ENCODE assay signal across 7 mouse cellular contexts in genomic region chr9:51962975-51963701, GRCm38 (mm10). TPM values are rescaled to one million over a fixed set of nuclear protein-coding genes. Genes with fewer than 3 reads are reported as not detected.
DNase-seq lines count a peak whose midpoint lies in the region; ATAC-seq and TF ChIP-seq lines count a peak whose summit lies in the region.

Gene Fdx1 (minus strand): TSS chr9:51963556.

- peak within 1 kb of the TSS; percentile 90 for H3K4me3 ChIP-seq in intestine, postnatal 0 days (ENCODE audit: low read depth, low read length)
- H3K4me3 ChIP-seq in limb, embryonic 13.5 days, result peak within 1 kb of the TSS; percentile 88
- H3K4me3 ChIP-seq in midbrain, embryonic 15.5 days, result peak within 1 kb of the TSS; percentile 76
- peak within 1 kb of the TSS; percentile 84 for H3K4me3 ChIP-seq in spleen, adult 2 months (ENCODE audit: extremely low read depth, insufficient read depth, insufficient read length)

- H3K4me2 ChIP-seq in intestine, postnatal 0 days (replicated peaks; ENCODE audit: low read depth), result peak within 1 kb of the TSS; percentile 81
- H3K4me2 ChIP-seq in limb, embryonic 13.5 days (replicated peaks), result peak within 1 kb of the TSS; percentile 73
- H3K4me2 ChIP-seq in midbrain, embryonic 15.5 days, result peak within 1 kb of the TSS; percentile 61

- H3K4me1 ChIP-seq in intestine, postnatal 0 days (replicated peaks; ENCODE audit: control insufficient read depth, insufficient read depth, low read length), result 0 out of 2 replicates have a peak, but pooled peaks cover 5% of the 10 kb centered on the region
- H3K4me1 ChIP-seq in limb, embryonic 13.5 days, result peaks cover 27% of the 10 kb centered on the region
- peaks cover 20% of the 10 kb centered on the region for H3K4me1 ChIP-seq in midbrain, embryonic 15.5 days
- peaks cover 2% of the 10 kb centered on the region; the same call in 1 of the 2 replicates for H3K4me1 ChIP-seq in spleen, adult 2 months (ENCODE audit: control insufficient read depth, insufficient read depth, insufficient read length)

- peak within 1 kb of the TSS; percentile 84 for H3K27ac ChIP-seq in intestine, postnatal 0 days (ENCODE audit: low read depth, low read length)
- peak within 1 kb of the TSS; percentile 76 for H3K27ac ChIP-seq in limb, embryonic 13.5 days
- H3K27ac ChIP-seq in midbrain, embryonic 15.5 days, result peak within 1 kb of the TSS; percentile 82
- peak within 1 kb of the TSS; percentile 55 for H3K27ac ChIP-seq in spleen, adult 2 months (ENCODE audit: insufficient read depth, low read length)

- no peaks in the 10 kb centered on the region for H3K9me3 ChIP-seq in intestine, postnatal 0 days (ENCODE audit: control insufficient read depth)
- no peaks in the 10 kb centered on the region for H3K9me3 ChIP-seq in limb, embryonic 13.5 days
- H3K9me3 ChIP-seq in midbrain, embryonic 15.5 days, result no peaks in the 10 kb centered on the region

- under 1% methylated on average over 80 of the region's 81 CpGs for WGBS in intestine, postnatal 0 days
- whole genome bisulfite sequencing in limb, embryonic 13.5 days, result under 1% methylated on average over 78 of the region's 81 CpGs
- WGBS in midbrain, embryonic 15.5 days, result under 1% methylated on average over 74 of the region's 81 CpGs
- under 1% methylated on average over 77 of the region's 81 CpGs for WGBS in spleen, adult 2 months

- H3K27me3 ChIP-seq in intestine, postnatal 0 days (replicated peaks; ENCODE audit: control insufficient read depth, insufficient read depth, low read length), result no peaks in the 10 kb centered on the region
- H3K27me3 ChIP-seq in limb, embryonic 13.5 days, result no peaks in the 10 kb centered on the region
- 0 out of 2 replicates have a peak, but pooled peaks cover 3% of the 10 kb centered on the region for H3K27me3 ChIP-seq in midbrain, embryonic 15.5 days (replicated peaks)
- no peaks in the 10 kb centered on the region for H3K27me3 ChIP-seq in spleen, adult 2 months (ENCODE audit: control insufficient read depth, insufficient read depth, low read length)

- peak within 1 kb of the TSS; percentile 82 for H3K9ac ChIP-seq in intestine, postnatal 0 days (ENCODE audit: low read depth, low read length)
- H3K9ac ChIP-seq in limb, embryonic 13.5 days, result peak within 1 kb of the TSS; percentile 87
- H3K9ac ChIP-seq in midbrain, embryonic 15.5 days, result peak within 1 kb of the TSS; percentile 88

- peak; percentile 97 for DNase-seq in adrenal gland, adult 2 months
- DNase-seq in embryo, embryonic 10.5 days (ENCODE audit: low spot score), result peak; percentile 81
- DNase-seq in gonadal fat pad, adult 2 months (ENCODE audit: low read depth), result no peak
- DNase-seq in spleen, adult 2 months (ENCODE audit: low read depth in 1 of 2, low spot score in 2 of 2), result peak in 1 of 2 experiments; percentile 54

- no peak for TF ChIP-seq POLR2A in spleen, adult 2 months (IDR thresholded peaks at IDR 0.05; ENCODE audit: low read depth, low read length)

- TF ChIP-seq CTCF in intestine, postnatal 0 days (IDR thresholded peaks at IDR 0.05; ENCODE audit: low read depth), result no peak
- TF ChIP-seq CTCF in spleen, adult 2 months (IDR thresholded peaks at IDR 0.05; ENCODE audit: extremely low read depth, insufficient read depth, insufficient read length, insufficient replicate concordance), result no peak

- ATAC-seq in intestine, postnatal 0 days, result peak; percentile 86
- peak; percentile 95 for ATAC-seq in limb, embryonic 13.5 days (ENCODE audit: low FRiP score, low read depth)
- ATAC-seq in midbrain, embryonic 15.5 days (replicated peaks), result peak; percentile 94

- H3K36me3 ChIP-seq in intestine, postnatal 0 days (ENCODE audit: control insufficient read depth, insufficient read depth), result no peaks in the 10 kb centered on the region
- no peaks in the 10 kb centered on the region for H3K36me3 ChIP-seq in limb, embryonic 13.5 days
- H3K36me3 ChIP-seq in midbrain, embryonic 15.5 days (replicated peaks), result no peaks in the 10 kb centered on the region
- no peaks in the 10 kb centered on the region for H3K36me3 ChIP-seq in spleen, adult 2 months (ENCODE audit: control insufficient read depth, insufficient read depth, low read length)

RNA-seq across cellular contexts. Expression of gene Fdx1, which starts in this region (rescaled TPM):
- total RNA-seq in adrenal gland, adult 2 months (2021), result 1,000 to 10,000 TPM; 1,986 to 2,305 TPM
- polyA plus RNA-seq in adrenal gland, adult 2 months (2012; rRNA removed), result 10,930 and 16,655 TPM in 2 replicates
- 36.0 and 43.0 TPM in 2 replicates for polyA plus RNA-seq in gonadal fat pad, adult 2 months (2012; rRNA removed)
- 126 and 129 TPM in 2 replicates for polyA plus RNA-seq in intestine, postnatal 0 days (2015; fragmentation: Nextera tagmentation; extraction: Ambion mirVana)
- polyA plus RNA-seq in limb, embryonic 13.5 days (2015; fragmentation: Nextera tagmentation; extraction: Ambion mirVana), result 63.6 and 64.3 TPM in 2 replicates
- polyA plus RNA-seq in midbrain, embryonic 15.5 days (2015; fragmentation: Nextera tagmentation; extraction: Ambion mirVana), result 34.4 and 35.7 TPM in 2 replicates
- 15.0 and 21.8 TPM in 2 replicates for polyA plus RNA-seq in spleen, adult 2 months (2012; rRNA removed)

Comparison
In these comparisons a context has a peak if more than half of its experiments do, and no peak if none do; other contexts are left out.
1. RNA of gene Fdx1 (polyA plus RNA-seq): 10,930 to 16,655 TPM in adrenal gland, adult 2 months; 126 to 129 TPM in intestine, postnatal 0 days, 63.6 to 64.3 TPM in limb, embryonic 13.5 days, 36.0 to 43.0 TPM in gonadal fat pad, adult 2 months, 34.4 to 35.7 TPM in midbrain, embryonic 15.5 days and 15.0 to 21.8 TPM in spleen, adult 2 months; every median in the first group is over 10 times any median in the second.
2. Peak in every context shown above with its lines, with median percentiles within 50 percentile points of each other: ATAC-seq, H3K27ac ChIP-seq, H3K4me2 ChIP-seq, H3K4me3 ChIP-seq and H3K9ac ChIP-seq.